Mouse (Mus musculus) heart, embryonic 14.5 days (tissue): ENCODE measurements at regions not wholly inside any gene's neighbourhood (a gene's known extent, or its start where the extent isn't known, plus 50 kb on each side); places are given as distances from the start of the nearest gene placed in this dataset.

Experiments used
- ATAC-seq: fragments of 200-750 bp; cut with Nextera tagmentation; 2 replicates; pipeline ENCODE4 v1.8.0; 2017; ENCODE audit warnings: low read depth, moderate TSS enrichment; ENCODE audit not compliant: insufficient number of reproducible peaks, insufficient read depth, low FRiP score
- H3K27ac ChIP-seq, 2 experiments: fragments of 200-500 bp in 1 of 2; fragments of 300-500 bp in 1 of 2; sonication (generic) in 1 of 2; replicated peaks in 1 of 2; 2 replicates each; pipeline ENCODE4 v1.5.1; 2012 to 2014; ENCODE audit warnings: low read depth in 2 of 2, low read length in 2 of 2, control low read depth in 1 of 2, mild to moderate bottlenecking in 1 of 2, mixed read lengths in 1 of 2; ENCODE audit not compliant: control insufficient read depth in 1 of 2, insufficient read depth in 1 of 2
- H3K27me3 ChIP-seq: fragments of 300-500 bp; sonication (generic); 2 replicates; pipeline ENCODE4 v1.6.1; 2014; ENCODE audit warnings: mild to moderate bottlenecking, low read length, control low read depth; ENCODE audit not compliant: control insufficient read depth, insufficient read depth
- H3K36me3 ChIP-seq: fragments of 300-500 bp; sonication (generic); 2 replicates; pipeline ENCODE4 v1.6.1; 2014; ENCODE audit warnings: mild to moderate bottlenecking, control low read depth, low read length, mixed read lengths; ENCODE audit not compliant: control insufficient read depth, insufficient read depth
- H3K4me1 ChIP-seq, 2 experiments: fragments of 200-500 bp in 1 of 2; fragments of 300-500 bp in 1 of 2; sonication (generic) in 1 of 2; 2 replicates each; pipeline ENCODE4 v1.6.1; 2012 to 2014; ENCODE audit warnings: low read length in 2 of 2, control low read depth in 1 of 2, mixed read lengths in 1 of 2; ENCODE audit not compliant: control insufficient read depth in 2 of 2, insufficient read depth in 2 of 2
- H3K4me2 ChIP-seq: fragments of 300-500 bp; sonication (generic); 2 replicates; pipeline ENCODE4 v1.6.1; 2014; ENCODE audit warnings: mild to moderate bottlenecking, low read length
- H3K4me3 ChIP-seq, 2 experiments: fragments of 200-500 bp in 1 of 2; fragments of 300-500 bp in 1 of 2; sonication (generic) in 1 of 2; 2 replicates each; pipeline ENCODE4 v1.5.1; 2012 to 2014; ENCODE audit warnings: low read length in 2 of 2, mild to moderate bottlenecking in 2 of 2, control low read depth in 1 of 2, low read depth in 1 of 2, moderate library complexity in 1 of 2; ENCODE audit not compliant: control insufficient read depth in 1 of 2, insufficient read depth in 1 of 2
- H3K9ac ChIP-seq: fragments of 300-500 bp; sonication (generic); 2 replicates; pipeline ENCODE4 v1.6.1; 2014; ENCODE audit warnings: mild to moderate bottlenecking, low read length
- H3K9me3 ChIP-seq: fragments of 300-500 bp; sonication (generic); 2 replicates; pipeline ENCODE4 v1.6.1; 2016; ENCODE audit warnings: low read length, control low read depth; ENCODE audit not compliant: control insufficient read depth
- WGBS: fragments of 180-500 bp; shearing (Covaris S2); extraction: QIAGEN DNeasy Blood & Tissue Kit; methylation state at CpG from one replicate; pipeline ENCODE4 v1.1.7; 2014; 5-methylcytosine and 5-hydroxymethylcytosine counted together

GRCm38 (mm10) chr4:72688842-72689241 lies 163.6 kb downstream of the Aldoart1 start:
- no peak for ATAC-seq
- Histone ChIP-seq H3K4me3 (no peak overlapping the region), H3K9ac (no peak overlapping the region), H3K27ac (no peak overlapping the region), H3K4me2 (no peak overlapping the region), H3K27me3 (no peaks in the 10 kb centered on the region), H3K9me3 (no peaks in the 10 kb centered on the region), H3K4me1 (no peaks in the 10 kb centered on the region), H3K36me3 (no peaks in the 10 kb centered on the region)
- WGBS, result 64% methylated on average over 4 of the region's 4 CpGs

- Histone ChIP-seq H3K27ac (no peak overlapping the region), H3K9me3 (peaks cover 4% of the 10 kb centered on the region; the same call in 1 of the 2 replicates), H3K27me3 (no peaks in the 10 kb centered on the region), H3K4me2 (no peak overlapping the region), H3K4me1 (no peaks in the 10 kb centered on the region), H3K4me3 (no peak overlapping the region), H3K36me3 (no peaks in the 10 kb centered on the region), H3K9ac (no peak overlapping the region)
- WGBS, result 49% methylated on average over 2 of the region's 2 CpGs
- ATAC-seq, result no peak
Measured at GRCm38 (mm10) chr4:72674006-72674405, 178.4 kb downstream of the Aldoart1 start.

- Histone ChIP-seq H3K27me3 (no peaks in the 10 kb centered on the region), H3K4me1 (no peaks in the 10 kb centered on the region), H3K27ac (no peak overlapping the region), H3K4me3 (no peak overlapping the region), H3K4me2 (no peak overlapping the region), H3K9me3 (peaks cover 4% of the 10 kb centered on the region; the same call in 1 of the 2 replicates), H3K36me3 (no peaks in the 10 kb centered on the region), H3K9ac (no peak overlapping the region)
- ATAC-seq, result no peak
- 74% methylated on average over 5 of the region's 5 CpGs for WGBS
Measured at GRCm38 (mm10) chr4:72671652-72672411, 180.6 kb downstream of the Aldoart1 start.

GRCm38 (mm10) chr4:72669827-72670494 lies 182.5 kb downstream of the Aldoart1 start:
- 78% methylated on average over 5 of the region's 5 CpGs for WGBS
- no peaks in the 10 kb centered on the region for H3K27me3 ChIP-seq

GRCm38 (mm10) chr4:72664379-72664778 lies 188.1 kb downstream of the Aldoart1 start:
- Histone ChIP-seq H3K9me3 (no peaks in the 10 kb centered on the region), H3K27ac (no peak overlapping the region), H3K36me3 (no peaks in the 10 kb centered on the region), H3K4me3 (no peak overlapping the region), H3K27me3 (no peaks in the 10 kb centered on the region), H3K4me1 (no peaks in the 10 kb centered on the region), H3K4me2 (no peak overlapping the region), H3K9ac (no peak overlapping the region)
- ATAC-seq, result no peak

More at GRCm38 (mm10) chr4:72669827-72670494, 182.5 kb downstream of the Aldoart1 start:
- H3K9ac ChIP-seq, result no peak overlapping the region
- H3K4me1 ChIP-seq, result no peaks in the 10 kb centered on the region
- H3K4me3 ChIP-seq, result no peak overlapping the region
- no peak overlapping the region for H3K27ac ChIP-seq
- no peak for ATAC-seq
- no peaks in the 10 kb centered on the region for H3K36me3 ChIP-seq
- H3K4me2 ChIP-seq, result no peak overlapping the region
- peaks cover 4% of the 10 kb centered on the region; the same call in 1 of the 2 replicates for H3K9me3 ChIP-seq

- Histone ChIP-seq H3K36me3 (no peaks in the 10 kb centered on the region), H3K4me3 (no peak overlapping the region), H3K9me3 (no peaks in the 10 kb centered on the region), H3K27me3 (no peaks in the 10 kb centered on the region), H3K4me2 (no peak overlapping the region), H3K27ac (no peak overlapping the region), H3K4me1 (no peaks in the 10 kb centered on the region), H3K9ac (no peak overlapping the region)
- ATAC-seq, result no peak
Measured at GRCm38 (mm10) chr4:72662477-72662876, 190.0 kb downstream of the Aldoart1 start.

- Histone ChIP-seq H3K27ac (no peak overlapping the region), H3K27me3 (no peaks in the 10 kb centered on the region), H3K4me3 (no peak overlapping the region), H3K36me3 (no peaks in the 10 kb centered on the region), H3K9me3 (no peaks in the 10 kb centered on the region), H3K4me1 (no peaks in the 10 kb centered on the region), H3K9ac (no peak overlapping the region), H3K4me2 (no peak overlapping the region)
- WGBS, result 79% methylated on average over 1 of the region's 1 CpGs
- ATAC-seq, result no peak
Measured at GRCm38 (mm10) chr4:72656206-72656605, 196.2 kb downstream of the Aldoart1 start.
